Mouse (Mus musculus) hematopoietic stem cell, adult 5-6 weeks (primary cell): Measurements from ENCODE around the gene Adarb1. TPM values are rescaled to one million over a fixed set of nuclear protein-coding genes. Genes with fewer than 3 reads are reported as not detected.

ENCODE experiments used
- ATAC-seq, 2 experiments: fragments of 125-278 bp in 1 of 2; replicated peaks in 1 of 2; 2 replicates each; pipeline ENCODE4 v1.8.0; 2016 to 2017; ENCODE audit warnings: inconsistent platforms in 2 of 2, mild to moderate bottlenecking in 2 of 2, moderate number of reproducible peaks in 2 of 2, low read depth in 1 of 2, moderate TSS enrichment in 1 of 2; ENCODE audit not compliant: low FRiP score in 2 of 2, poor library complexity in 2 of 2, severe bottlenecking in 2 of 2, insufficient read depth in 1 of 2, low TSS enrichment in 1 of 2
- total RNA-seq: library from RNA; stranded (forward); fragments of 172-1452, 232-1000 nt; gene quantifications from 2 replicates; pipeline ENCODE4 v1.2.3, GENCODE M21; 2017

Gene Adarb1
- total RNA-seq, 1 experiment from 2014 or later = 4.4 TPM

- ATAC-seq = no peak
These were observed 157.7 kb downstream of the Adarb1 start for GRCm38 (mm10) chr10:77260166-77260875.

- peak; percentile 95 to 96 for ATAC-seq
These were observed 159.1 kb downstream of the Adarb1 start, which contains the start of gene Pofut2 for GRCm38 (mm10) chr10:77258704-77259621. Gene Pofut2, plus strand, starts transcription at chr10:77259218.

DNA sequence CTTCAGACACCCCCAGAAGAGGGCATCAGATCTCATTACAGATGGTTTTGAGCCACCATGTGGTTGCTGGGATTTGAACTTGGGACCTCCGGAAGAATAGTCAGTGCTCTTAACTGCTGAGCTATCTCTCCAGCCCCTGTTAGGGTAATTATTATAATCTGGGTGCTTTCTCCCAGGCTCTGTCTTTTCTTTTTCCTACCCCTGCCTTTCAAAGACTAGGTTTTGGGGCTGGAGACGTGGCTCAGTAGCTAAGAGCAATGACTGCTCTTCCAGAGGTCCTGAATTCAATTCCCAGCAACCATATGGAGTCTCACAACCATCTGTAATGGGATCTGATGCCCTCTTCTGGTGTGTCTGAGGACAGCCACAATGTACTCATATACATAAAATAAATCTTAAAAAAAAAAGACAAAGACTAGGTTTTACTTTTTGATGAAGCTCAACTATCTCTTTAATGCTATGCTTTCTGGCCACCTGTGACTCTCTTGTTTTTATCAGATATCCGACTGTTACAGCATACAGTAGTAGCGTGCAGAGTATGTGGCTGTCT is 160.0 kb downstream of the Adarb1 start:
- no peak for ATAC-seq

GRCm38 (mm10) chr10:77255676-77256075 is 162.4 kb downstream of the Adarb1 start:
- no peak for ATAC-seq

DNA sequence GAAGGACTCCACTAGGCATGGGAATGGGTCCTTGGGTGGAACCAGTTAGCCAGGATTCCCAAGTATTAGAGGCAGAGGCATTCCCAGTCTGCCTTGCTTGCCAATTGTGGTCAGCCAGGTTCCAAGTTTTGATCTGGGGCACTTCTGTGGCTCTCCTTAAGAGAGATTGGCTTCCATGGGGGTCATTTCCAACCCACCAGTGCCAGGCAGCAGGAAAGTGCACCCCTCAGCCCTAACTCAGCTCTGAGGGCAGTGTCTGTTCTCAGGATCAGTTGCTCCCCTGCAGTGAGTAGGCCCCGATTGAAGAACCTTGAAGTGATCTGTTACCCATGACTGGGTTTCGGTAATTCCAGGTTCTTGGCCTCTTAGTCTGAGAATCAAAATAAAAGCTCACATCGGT is 162.8 kb downstream of the Adarb1 start:
- ATAC-seq = no peak

GRCm38 (mm10) chr10:77252790-77253189 is 165.3 kb downstream of the Adarb1 start:
- ATAC-seq = peak; percentile 73 to 80

GRCm38 (mm10) chr10:77251784-77252539 is 166.1 kb downstream of the Adarb1 start:
- no peak for ATAC-seq

GRCm38 (mm10) chr10:77251223-77251783 is 166.8 kb downstream of the Adarb1 start:
- ATAC-seq = no peak

- no peak for ATAC-seq
These were observed 170.4 kb downstream of the Adarb1 start for GRCm38 (mm10) chr10:77247707-77248106.

DNA sequence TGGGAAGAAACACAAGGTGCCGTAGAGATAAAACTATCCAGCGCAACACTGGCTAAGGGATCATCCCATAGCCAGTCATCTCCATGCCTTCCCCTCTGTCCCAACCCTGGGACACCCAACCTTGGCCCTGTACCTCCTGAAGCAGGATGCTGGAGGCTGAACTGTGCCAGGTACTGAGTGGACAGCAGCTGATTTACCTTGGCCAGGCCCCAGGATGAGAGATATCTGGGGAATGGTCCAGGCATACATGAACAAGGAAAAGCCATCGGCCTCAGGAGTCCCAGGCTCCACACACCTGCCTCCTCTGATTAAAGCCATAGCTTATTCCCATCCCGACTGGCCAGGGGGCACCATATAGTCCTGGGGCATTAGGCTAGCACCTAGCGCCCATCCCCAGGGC is 171.0 kb downstream of the Adarb1 start:
- ATAC-seq = no peak

- no peak for ATAC-seq
These were observed 173.3 kb downstream of the Adarb1 start for GRCm38 (mm10) chr10:77244777-77245176.

GRCm38 (mm10) chr10:77243572-77244161 is 174.4 kb downstream of the Adarb1 start:
- ATAC-seq = no peak

DNA sequence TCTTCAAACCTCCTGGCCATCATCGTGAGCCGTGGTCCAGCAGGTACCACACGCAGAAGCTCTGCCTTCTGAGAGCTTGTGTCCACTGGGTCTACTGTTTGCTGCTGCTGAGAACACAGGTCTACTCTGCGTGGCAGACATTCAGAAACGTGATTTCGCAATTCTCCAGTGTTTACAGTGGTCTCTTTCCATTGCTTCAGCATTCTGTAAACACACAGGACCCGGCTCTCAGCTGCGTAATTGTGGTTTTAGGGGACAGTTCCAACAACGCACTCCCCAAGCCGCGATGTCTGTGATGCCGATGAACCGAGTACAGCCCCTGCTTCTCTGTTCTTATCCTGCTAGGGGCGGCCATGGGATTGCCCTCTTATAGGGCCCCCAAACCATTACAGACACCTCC is 175.2 kb downstream of the Adarb1 start:
- ATAC-seq = no peak

DNA sequence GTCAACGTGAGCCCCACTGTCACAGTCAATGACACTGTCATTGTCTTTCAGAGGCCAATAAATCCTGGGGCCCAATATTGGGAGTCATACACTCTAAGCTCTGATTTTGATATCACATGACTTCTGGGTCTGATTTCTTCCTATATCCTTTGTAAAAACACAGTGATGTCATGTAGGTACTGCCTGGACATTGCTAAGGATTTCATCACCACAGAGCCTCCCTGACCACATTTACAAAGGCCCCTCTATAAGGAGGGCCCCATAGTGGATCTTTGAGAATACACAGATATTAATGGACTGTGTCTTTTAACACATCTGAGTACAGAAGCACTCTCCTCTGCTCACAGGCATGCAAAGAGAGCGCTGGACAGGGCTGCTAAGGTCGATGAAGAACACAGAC is 175.7 kb downstream of the Adarb1 start:
- no peak for ATAC-seq

GRCm38 (mm10) chr10:77240764-77241163 is 177.3 kb downstream of the Adarb1 start:
- ATAC-seq = no peak
